Mouse (Mus musculus) CD4-positive helper T cell, adult 2 months (primary cell): ENCODE measurements at regions not wholly inside any gene's neighbourhood (a gene's known extent, or its start where the extent isn't known, plus 50 kb on each side); places are given as distances from the start of the nearest gene placed in this dataset.
"Not testable (repeated sequence)": the region's sequence is repeated elsewhere in the genome, so short reads cannot be mapped to it uniquely, and the experiment has no call there.

Experiments
- DNase-seq: peaks from one replicate; pipeline ENCODE4 v3.0.0-alpha.2; 2012; ENCODE audit warnings: low read depth, missing footprints, low spot score

- DNase-seq = peak; percentile 51
These were observed 96.6 kb upstream of the Selenop start for GRCm38 (mm10) chr15:3171774-3172173.

GRCm38 (mm10) chr15:3174072-3174471 is 94.3 kb upstream of the Selenop start:
- peak; percentile 53 for DNase-seq

DNA sequence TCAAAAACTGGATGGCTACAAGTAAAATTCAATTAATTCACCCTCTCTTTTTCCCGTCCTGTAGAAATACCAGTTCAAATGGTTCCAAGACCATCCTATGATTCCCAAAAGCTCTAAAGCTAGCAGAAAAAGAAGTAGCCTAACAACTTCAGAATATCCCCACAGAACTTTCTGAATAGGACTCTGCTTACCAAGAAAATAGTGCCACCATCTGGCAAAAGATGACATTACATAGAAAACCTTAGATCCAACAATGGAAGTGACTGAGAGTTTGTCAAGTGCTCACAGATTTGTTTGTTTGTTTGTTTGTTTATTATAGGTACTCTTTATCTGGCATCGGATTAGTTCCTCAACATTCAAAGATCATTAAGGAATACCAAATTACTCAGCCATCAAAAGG is 93.5 kb upstream of the Selenop start:
- DNase-seq = peak; percentile 55

DNA sequence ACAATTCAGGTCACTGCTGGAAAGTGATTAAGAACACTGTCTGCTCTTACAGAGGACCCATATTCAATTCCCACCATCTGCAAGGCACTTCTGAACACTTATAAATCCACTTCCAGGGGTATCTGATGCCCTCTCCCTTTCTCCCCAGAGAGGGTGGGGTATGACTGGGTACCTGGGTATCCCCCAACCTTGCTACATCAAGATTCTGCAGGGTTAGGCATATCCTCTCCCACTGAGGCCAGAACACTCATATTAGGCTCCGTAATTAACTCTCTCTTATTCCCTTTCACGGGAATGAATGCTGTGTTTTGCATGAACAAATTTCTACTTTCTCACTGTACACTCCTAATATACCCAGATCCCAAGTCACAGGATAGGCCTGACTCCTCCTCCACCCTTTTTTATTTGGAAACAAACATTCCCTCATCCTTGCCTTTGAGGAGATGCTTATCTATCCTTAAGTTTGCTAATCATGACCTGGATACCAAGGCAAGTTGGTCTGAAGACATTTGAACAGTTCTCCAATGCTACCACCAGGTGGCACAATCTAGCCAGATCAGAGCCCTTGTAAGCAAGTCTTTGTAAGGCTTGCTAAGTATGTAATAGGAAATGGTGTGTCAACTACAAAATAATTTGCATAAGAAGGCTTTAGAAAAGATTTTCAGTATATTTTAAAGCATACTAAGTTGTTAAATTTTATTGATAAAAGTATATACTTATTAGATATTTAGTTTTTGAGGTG is 66.3 kb upstream of the Selenop start:
- peak; percentile 64 for DNase-seq

DNA sequence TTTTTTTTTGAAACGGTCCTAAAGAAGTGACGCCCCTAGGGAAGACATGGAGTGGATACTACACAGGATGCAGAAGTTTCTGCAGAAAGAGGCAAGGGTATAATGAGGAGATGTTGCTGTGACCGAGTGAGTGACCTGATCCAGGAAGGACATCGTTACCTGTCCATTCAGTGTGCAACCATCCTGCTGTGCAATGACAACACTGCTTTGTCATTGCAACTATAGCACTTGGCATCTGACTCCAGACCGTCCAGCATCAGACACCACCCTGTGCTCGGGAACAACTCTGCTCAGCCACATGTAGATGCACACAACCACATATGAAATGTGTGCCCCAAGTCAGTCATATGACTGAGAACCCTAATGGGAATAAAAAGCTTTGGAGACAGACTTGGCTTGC is 62.8 kb upstream of the Selenop start:
- DNase-seq = no peak

DNA sequence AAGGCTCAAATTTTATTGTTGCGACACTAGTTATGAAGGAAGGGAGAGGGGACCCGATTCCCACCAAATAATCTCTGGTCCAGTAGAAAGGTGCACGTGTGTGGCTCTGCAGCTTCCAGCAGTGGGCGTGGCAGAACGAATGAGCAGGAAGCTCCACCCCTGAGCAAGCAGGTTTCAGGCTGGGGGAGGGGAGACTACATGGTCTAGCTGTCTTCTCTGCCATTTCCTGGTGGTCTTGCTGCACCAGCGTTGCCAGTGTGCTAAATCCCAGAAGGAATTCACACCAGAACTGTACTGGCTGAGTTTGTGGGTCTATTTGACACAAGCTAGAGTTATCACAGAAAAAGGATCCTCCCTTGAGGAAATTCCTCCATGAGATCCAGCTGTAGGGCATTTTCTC is 62.3 kb upstream of the Selenop start:
- not testable (repeated sequence) for DNase-seq

GRCm38 (mm10) chr15:3213721-3214120 is 54.6 kb upstream of the Selenop start:
- DNase-seq = peak; percentile 55

DNA sequence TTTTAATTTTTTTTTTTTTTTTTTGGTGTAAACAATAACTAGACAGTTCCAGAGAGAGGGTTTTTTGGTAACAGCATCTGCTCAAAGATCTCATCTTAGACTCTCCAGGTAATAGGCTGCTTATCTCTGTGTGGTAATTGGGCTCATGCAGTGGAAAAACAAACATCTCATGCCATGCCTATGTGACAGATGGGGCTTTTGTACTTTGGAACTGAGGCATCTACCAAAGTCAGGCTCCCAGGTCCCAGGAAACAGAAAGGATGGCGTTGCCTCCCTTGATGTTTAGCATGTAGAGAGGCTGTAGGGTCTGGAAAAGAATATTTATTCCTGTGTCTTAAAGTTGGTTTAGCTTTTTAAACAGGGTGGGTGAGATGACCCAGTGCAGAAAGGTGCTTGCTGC is 53.1 kb upstream of the Selenop start:
- no peak for DNase-seq
